Mouse (Mus musculus): ENCODE measurements around the gene Tmem259. TPM values are rescaled to one million over a fixed set of nuclear protein-coding genes. Genes with fewer than 3 reads are reported as not detected.

Tmem259 gene
- polyA plus RNA-seq, 1 experiment from 2014 or later: 145 TPM

- H3K27me3 ChIP-seq: no peaks in the 10 kb centered on the region
- no peak for TF ChIP-seq CTCF (IDR thresholded peaks at IDR 0.05)
- in situ Hi-C loops (cut with MboI; ENCODE audit: low pct_unique_long_range_greater_than_20kb): no loop called here
- ChIA-PET POLR2A (no interaction called here), CTCF (no interaction called here)
- DNase-seq (ENCODE audit: low read depth, low spot score) (no peak), ATAC-seq (no peak)
Measured at GRCm38 (mm10) chr10:80001945-80002344, 17.8 kb upstream of the Tmem259 start.

DNA sequence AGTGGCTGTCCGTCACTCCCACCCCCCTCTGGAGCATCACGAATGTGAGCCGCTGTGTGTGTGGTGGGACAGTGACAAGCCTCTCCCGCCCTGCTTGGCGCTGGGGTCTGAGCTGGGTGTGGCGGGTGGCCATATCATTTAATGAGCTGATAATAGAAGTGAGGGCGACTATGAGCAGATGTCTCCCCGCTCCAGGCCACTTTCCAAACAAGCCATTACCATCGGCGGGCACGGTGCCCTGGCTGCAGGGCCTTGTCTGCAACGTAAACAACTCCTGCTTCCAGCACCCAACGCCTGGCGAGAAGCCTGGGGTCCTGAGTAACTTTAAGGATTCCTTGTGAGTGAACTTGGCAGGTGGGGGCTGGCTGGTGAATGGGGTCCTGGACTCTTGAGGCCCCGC, 13.7 kb upstream of the Tmem259 start:
- no peaks in the 10 kb centered on the region for H3K27me3 ChIP-seq
- no peak for DNase-seq (ENCODE audit: low read depth, low spot score)
- no peak for ATAC-seq
- in situ Hi-C loops (cut with MboI; ENCODE audit: low pct_unique_long_range_greater_than_20kb): no loop called here
- no peak for TF ChIP-seq CTCF (IDR thresholded peaks at IDR 0.05)
- POLR2A ChIA-PET: no interaction called here
- CTCF ChIA-PET: no interaction called here

DNA sequence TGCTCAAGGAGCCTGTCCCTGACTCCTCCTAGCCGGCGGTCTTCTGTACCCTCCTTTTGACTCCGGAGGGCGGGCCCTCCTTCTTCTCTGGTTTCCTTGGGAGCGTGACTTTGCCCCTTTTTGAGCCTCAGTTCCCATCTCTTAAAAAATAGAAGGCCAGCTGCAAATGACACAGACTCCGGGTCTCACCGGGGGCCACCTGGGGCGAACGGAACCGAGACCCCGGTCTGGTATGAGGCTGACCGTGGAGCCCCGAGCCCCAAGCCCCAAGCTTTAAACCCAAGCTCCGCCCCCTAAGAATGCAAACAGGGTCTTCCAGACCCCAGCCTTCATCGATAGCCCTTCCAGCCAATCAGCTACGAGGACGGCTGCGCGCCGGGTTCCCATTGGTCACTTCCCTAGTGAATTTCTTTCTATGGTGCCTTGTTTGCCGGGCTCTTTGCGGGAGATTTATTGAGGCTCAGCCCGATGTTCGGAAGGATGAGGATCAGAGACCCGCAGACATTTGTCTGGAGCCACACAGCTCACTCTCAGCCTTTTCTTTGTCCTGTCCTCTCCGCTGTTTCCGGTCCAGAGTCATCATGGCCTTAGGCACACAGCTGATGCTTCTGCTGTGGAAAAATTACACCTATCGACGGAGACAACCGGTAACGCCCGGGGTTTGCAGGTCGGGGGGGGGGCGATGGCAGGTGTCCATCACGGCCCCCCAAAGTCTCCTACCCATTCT, 13.1 kb upstream of the Tmem259 start:
- DNase-seq (ENCODE audit: low read depth, low spot score) (no peak), ATAC-seq (peak; percentile 23)
- ChIA-PET POLR2A (no interaction called here), CTCF (no interaction called here)
- no peak for TF ChIP-seq CTCF (IDR thresholded peaks at IDR 0.05)
- in situ Hi-C loops (cut with MboI; ENCODE audit: low pct_unique_long_range_greater_than_20kb): no loop called here
- no peaks in the 10 kb centered on the region for H3K27me3 ChIP-seq

DNA sequence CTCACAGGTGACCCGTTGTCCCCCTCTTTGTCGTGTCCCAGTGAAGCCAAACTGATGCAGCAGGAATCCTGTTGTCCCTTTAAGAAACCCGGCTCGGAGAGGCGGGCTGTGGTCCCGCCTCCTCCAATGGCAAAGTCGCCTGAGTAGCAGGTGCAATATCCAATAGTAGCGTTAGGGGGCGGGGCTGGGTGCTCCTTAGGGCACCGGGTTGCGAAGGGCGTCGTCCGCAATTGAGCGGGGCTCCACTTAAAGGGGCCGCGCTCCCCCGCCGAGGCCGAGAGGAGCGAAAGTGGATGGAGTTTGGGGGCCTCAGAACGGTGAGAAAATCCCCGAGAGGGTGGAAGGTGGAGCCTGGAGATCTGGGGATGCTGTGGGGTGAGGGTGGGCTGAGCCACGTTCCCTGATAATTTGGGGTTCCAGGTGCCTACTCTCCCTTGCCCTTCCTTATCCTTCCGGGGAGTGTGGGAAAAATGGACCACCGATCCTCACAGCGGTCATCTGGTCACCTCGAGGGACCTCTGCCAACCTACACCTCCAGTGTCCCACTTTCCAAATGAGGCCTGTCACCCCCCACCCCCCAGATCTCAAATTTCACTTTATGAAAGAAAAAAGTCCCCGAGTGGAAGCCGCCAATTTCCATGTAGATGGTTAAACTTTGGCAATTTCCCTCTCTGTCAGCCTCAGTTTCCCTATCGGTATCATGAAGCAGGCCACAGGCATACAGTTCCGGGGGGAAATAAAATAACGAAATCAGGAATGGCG, 12.3 kb upstream of the Tmem259 start, which contains the start of gene Abca7:
Gene Abca7 (plus strand): TSS at position 223 of the 762 bp plus-strand sequence.
- ATAC-seq: peak; percentile 72
- no peak for TF ChIP-seq CTCF (IDR thresholded peaks at IDR 0.05)
- no peaks in the 10 kb centered on the region for H3K27me3 ChIP-seq
- in situ Hi-C loops (cut with MboI; ENCODE audit: low pct_unique_long_range_greater_than_20kb): no loop called here
- ChIA-PET POLR2A (no interaction called here), CTCF (no interaction called here)
- DNase-seq (ENCODE audit: low read depth, low spot score): peak; percentile 71

DNA sequence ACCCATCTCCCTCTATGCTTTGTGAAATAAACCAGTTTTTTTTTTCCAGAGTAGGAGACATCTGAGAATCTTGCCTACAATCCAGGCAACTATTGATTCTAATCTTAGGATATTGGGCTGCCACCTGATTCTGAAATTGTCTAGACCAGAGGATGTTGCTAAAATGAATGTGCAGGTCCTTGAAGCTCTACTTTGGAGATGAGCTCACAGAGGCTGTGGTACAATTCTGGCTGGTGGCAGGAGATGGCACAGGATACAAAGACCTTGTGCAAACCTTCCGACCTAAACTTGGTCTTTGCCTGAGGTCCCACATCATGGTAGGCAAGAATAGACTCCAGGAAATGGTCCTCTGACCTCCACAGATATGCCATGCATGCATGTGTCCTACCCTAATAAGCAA, 11.5 kb upstream of the Tmem259 start:
- ATAC-seq (no peak), DNase-seq (ENCODE audit: low read depth, low spot score) (no peak)
- ChIA-PET POLR2A (interaction anchor here (0.6 to 0.8 kb wide), 2 partner anchors 11 to 44 kb away, joined by 3 to 11 read pairs; partner anchors contain the start of gene Tmem259), CTCF (no interaction called here)
- no peaks in the 10 kb centered on the region for H3K27me3 ChIP-seq
- in situ Hi-C loops (cut with MboI; ENCODE audit: low pct_unique_long_range_greater_than_20kb): no loop called here
- TF ChIP-seq CTCF (IDR thresholded peaks at IDR 0.05): no peak

- ATAC-seq: no peak
- H3K27me3 ChIP-seq: no peaks in the 10 kb centered on the region
- in situ Hi-C loops (cut with MboI; ENCODE audit: low pct_unique_long_range_greater_than_20kb): no loop called here
- POLR2A ChIA-PET: interaction anchor here (0.5 to 1.0 kb wide), 2 partner anchors 9 to 174 kb away, joined by 3 to 4 read pairs; no protein-coding TSS in a partner anchor
- no peak for DNase-seq (ENCODE audit: low read depth, low spot score)
- CTCF ChIA-PET: interaction anchor here (1.4 kb wide), 1 partner anchor 171 kb away, joined by 3 read pairs; no protein-coding TSS in a partner anchor
- TF ChIP-seq CTCF (IDR thresholded peaks at IDR 0.05): no peak
Measured at GRCm38 (mm10) chr10:79994397-79995115, 10.4 kb upstream of the Tmem259 start.

- ChIA-PET POLR2A (interaction anchor here (0.7 to 1.1 kb wide), 3 partner anchors 21 to 172 kb away, joined by 3 to 4 read pairs (median 3); no protein-coding TSS in a partner anchor), CTCF (interaction anchor here (1.4 kb wide), 1 partner anchor 43 kb away, joined by 3 read pairs; no protein-coding TSS in a partner anchor)
- H3K27me3 ChIP-seq: no peaks in the 10 kb centered on the region
- ATAC-seq (no peak), DNase-seq (ENCODE audit: low read depth, low spot score) (no peak)
- in situ Hi-C loops (cut with MboI; ENCODE audit: low pct_unique_long_range_greater_than_20kb): no loop called here
- no peak for TF ChIP-seq CTCF (IDR thresholded peaks at IDR 0.05)
Measured at GRCm38 (mm10) chr10:79991548-79991947, 7.4 kb upstream of the Tmem259 start.

- H3K27me3 ChIP-seq: no peaks in the 10 kb centered on the region
- ATAC-seq (no peak), DNase-seq (ENCODE audit: low read depth, low spot score) (no peak)
- ChIA-PET CTCF (interaction anchor here (1.2 to 1.4 kb wide), 2 partner anchors 9 to 43 kb away, joined by 3 read pairs; no protein-coding TSS in a partner anchor), POLR2A (interaction anchor here (0.6 to 1.2 kb wide), 4 partner anchors 21 to 150 kb away, joined by 3 to 4 read pairs (median 4); no protein-coding TSS in a partner anchor)
- no peak for TF ChIP-seq CTCF (IDR thresholded peaks at IDR 0.05)
- in situ Hi-C loops (cut with MboI; ENCODE audit: low pct_unique_long_range_greater_than_20kb): no loop called here
Measured at GRCm38 (mm10) chr10:79991099-79991498, 7.0 kb upstream of the Tmem259 start.

GRCm38 (mm10) chr10:79989870-79990269, 5.7 kb upstream of the Tmem259 start:
- CTCF ChIA-PET: interaction anchor here (0.7 to 2.1 kb wide), 5 partner anchors 18 to 256 kb away, joined by 3 to 7 read pairs (median 4); partner anchors contain the start of gene Cbarp
- DNase-seq (ENCODE audit: low read depth, low spot score): no peak
- peak; percentile 18 for ATAC-seq
- TF ChIP-seq CTCF (IDR thresholded peaks at IDR 0.05): no peak
- in situ Hi-C loops (cut with MboI; ENCODE audit: low pct_unique_long_range_greater_than_20kb): loop anchor here (5.0 to 10.0 kb wide), 4 partner anchors 82 to 265 kb away; partner anchors contain the start of gene Cbarp
- H3K27me3 ChIP-seq: no peaks in the 10 kb centered on the region
- POLR2A ChIA-PET: interaction anchor here (0.6 to 1.2 kb wide), 4 partner anchors 38 to 116 kb away, joined by 3 to 6 read pairs (median 3); no protein-coding TSS in a partner anchor

Measured in Patski (cell line).